Mouse (Mus musculus): ENCODE results near the gene Smarcb1.

GRCm38 (mm10) chr10:75921026-75921725 is at the start of gene Smarcb1:
- TF ChIP-seq CTCF (IDR thresholded peaks at IDR 0.05; ENCODE audit: borderline replicate concordance, insufficient read depth, low read depth, low read length) (no peak), POLR2A (IDR thresholded peaks at IDR 0.05; ENCODE audit: borderline replicate concordance, insufficient read depth, low read length) (peak; percentile 98)

All from cerebellum, adult 2 months (tissue).